Mouse (Mus musculus) midbrain, embryonic 12.5 days (tissue): Measurements from ENCODE around the gene Adck1. TPM values are rescaled to one million over a fixed set of nuclear protein-coding genes. Genes with fewer than 3 reads are reported as not detected.
"Not testable (repeated sequence)": the region's sequence is repeated elsewhere in the genome, so short reads cannot be mapped to it uniquely, and the experiment has no call there.

Experiments
- ATAC-seq: fragments of 200-750 bp; cut with Nextera tagmentation; 2 replicates; pipeline ENCODE4 v1.8.0; 2017; ENCODE audit warnings: low read depth, moderate TSS enrichment, moderate library complexity; ENCODE audit not compliant: low FRiP score
- H3K27ac ChIP-seq: fragments of 300-500 bp; sonication (generic); replicated peaks from 2 replicates; pipeline ENCODE4 v1.5.1; 2016; ENCODE audit warnings: mild to moderate bottlenecking
- H3K27me3 ChIP-seq: fragments of 300-500 bp; sonication (generic); 2 replicates; pipeline ENCODE4 v1.6.1; 2016; ENCODE audit warnings: mild to moderate bottlenecking
- H3K36me3 ChIP-seq: fragments of 300-500 bp; sonication (generic); 2 replicates; pipeline ENCODE4 v1.6.1; 2016
- H3K4me1 ChIP-seq: fragments of 300-500 bp; sonication (generic); 2 replicates; pipeline ENCODE4 v1.6.1; 2016
- H3K4me2 ChIP-seq: fragments of 300-500 bp; sonication (generic); replicated peaks from 2 replicates; pipeline ENCODE4 v1.6.1; 2016; ENCODE audit warnings: mild to moderate bottlenecking, moderate library complexity
- H3K4me3 ChIP-seq: fragments of 300-500 bp; sonication (generic); 2 replicates; pipeline ENCODE4 v1.5.1; 2016; ENCODE audit warnings: mild to moderate bottlenecking
- H3K9ac ChIP-seq: fragments of 300-500 bp; sonication (generic); replicated peaks from 2 replicates; pipeline ENCODE4 v1.6.1; 2016; ENCODE audit warnings: mild to moderate bottlenecking, moderate library complexity
- H3K9me3 ChIP-seq: fragments of 300-500 bp; sonication (generic); 2 replicates; pipeline ENCODE4 v1.6.1; 2016; ENCODE audit warnings: mild to moderate bottlenecking
- WGBS: fragments of 180-500 bp; shearing (Covaris S2); methylation state at CpG from one replicate; pipeline ENCODE4 v1.1.7; 2016; 5-methylcytosine and 5-hydroxymethylcytosine counted together
- polyA plus RNA-seq: library from polyadenylated mRNA; unstranded; fragments of >200 nt; fragmentation: Nextera tagmentation; extraction: Ambion mirVana; gene quantifications from 2 replicates; pipeline ENCODE4 v1.2.1, GENCODE M21; 2016

Gene Adck1
- polyA plus RNA-seq, 1 experiment from 2014 or later: 19.0 TPM

DNA sequence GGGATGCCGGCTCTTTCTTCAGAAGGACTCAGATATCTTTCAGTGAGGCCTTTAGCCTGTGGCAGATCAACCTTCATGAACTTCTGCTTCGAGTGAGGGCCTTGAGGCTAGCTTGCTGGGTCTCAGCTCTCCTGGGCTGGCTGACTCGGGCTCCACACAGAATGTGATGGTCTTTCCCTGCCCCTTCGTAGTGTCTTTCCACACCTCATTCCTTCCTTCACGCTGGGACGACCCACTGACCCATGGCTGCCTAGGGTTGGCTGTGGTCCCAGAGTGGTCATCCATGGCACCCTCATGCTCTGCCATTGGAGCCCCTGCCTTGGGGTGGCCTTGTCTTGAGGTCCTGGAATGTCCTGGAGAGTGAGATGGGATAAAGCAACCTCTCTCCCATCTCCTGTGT, 100.7 kb downstream of the Adck1 start:
- no peaks in the 10 kb centered on the region for H3K27me3 ChIP-seq
- no peaks in the 10 kb centered on the region for H3K9me3 ChIP-seq
- H3K36me3 ChIP-seq: 0 out of 2 replicates have a peak, but pooled peaks cover 4% of the 10 kb centered on the region
- no peak overlapping the region for H3K4me2 ChIP-seq
- no peaks in the 10 kb centered on the region for H3K4me1 ChIP-seq
- ATAC-seq: no peak
- no peak overlapping the region for H3K4me3 ChIP-seq
- 88% methylated on average over 6 of the region's 6 CpGs for WGBS
- H3K9ac ChIP-seq: no peak overlapping the region
- H3K27ac ChIP-seq: no peak overlapping the region

DNA sequence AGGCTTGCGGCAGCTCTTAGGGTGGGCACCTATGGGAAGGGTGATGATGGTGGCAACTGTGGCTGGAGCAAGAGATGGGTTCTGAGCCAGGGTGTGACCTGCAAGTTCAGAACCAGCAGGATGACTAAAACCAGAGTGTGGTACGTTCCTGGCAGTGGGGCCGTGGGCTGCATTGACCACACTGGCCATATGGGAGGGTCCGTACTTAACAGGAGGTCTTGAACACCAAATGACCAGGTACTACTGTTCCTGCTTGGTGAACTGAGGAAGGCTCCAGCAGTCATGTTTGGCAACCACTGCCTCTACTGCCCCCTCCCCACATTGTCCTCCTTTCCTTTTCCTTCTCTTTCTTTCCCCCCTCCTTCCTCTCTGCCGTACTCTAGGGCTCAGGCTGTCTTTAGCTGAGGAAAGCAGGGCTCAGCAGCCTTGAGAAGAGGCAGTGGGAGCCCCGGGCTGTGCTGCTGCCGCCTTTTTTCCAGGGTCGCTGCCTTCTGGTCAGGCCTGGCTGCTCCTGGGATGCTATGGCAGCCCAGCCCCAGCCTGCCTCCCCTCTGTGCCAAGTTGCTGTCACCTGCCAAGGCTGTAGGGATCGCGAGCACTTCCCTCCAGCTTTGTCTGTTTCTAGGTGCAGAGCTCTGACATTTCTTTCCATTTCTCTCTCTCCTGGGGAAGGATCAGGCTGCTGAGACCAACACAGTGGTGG, 103.4 kb downstream of the Adck1 start:
- no peaks in the 10 kb centered on the region for H3K4me1 ChIP-seq
- H3K9me3 ChIP-seq: no peaks in the 10 kb centered on the region
- ATAC-seq: peak; percentile 23; the same call in 1 of the 2 replicates
- H3K9ac ChIP-seq: no peak overlapping the region
- no peak overlapping the region for H3K4me3 ChIP-seq
- H3K27me3 ChIP-seq: no peaks in the 10 kb centered on the region
- H3K4me2 ChIP-seq: no peak overlapping the region
- 0 out of 2 replicates have a peak, but pooled peaks cover 4% of the 10 kb centered on the region for H3K36me3 ChIP-seq
- 73% methylated on average over 10 of the region's 10 CpGs for WGBS
- no peak overlapping the region for H3K27ac ChIP-seq

DNA sequence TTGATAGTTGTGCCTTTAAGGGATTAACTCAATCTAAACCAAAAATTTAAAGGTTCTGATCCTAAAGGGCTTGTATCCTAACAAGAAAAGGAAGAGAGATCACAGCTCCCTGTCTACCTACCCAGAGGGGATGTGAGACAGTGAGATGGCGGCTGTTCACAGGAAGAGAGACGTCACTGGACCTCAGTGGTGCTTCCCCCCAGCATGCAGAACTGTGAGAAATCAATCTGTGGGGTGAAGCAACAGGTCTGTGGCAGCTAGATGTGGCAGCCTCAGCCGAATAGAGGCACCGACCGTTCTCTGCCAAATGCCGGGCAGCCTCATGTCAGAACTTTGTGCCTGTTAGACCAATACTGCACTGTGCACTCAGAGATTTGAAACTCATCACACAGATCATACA, 106.4 kb downstream of the Adck1 start:
- no peaks in the 10 kb centered on the region for H3K36me3 ChIP-seq
- no peak overlapping the region for H3K4me2 ChIP-seq
- no peaks in the 10 kb centered on the region for H3K9me3 ChIP-seq
- no peak overlapping the region for H3K4me3 ChIP-seq
- WGBS: 88% methylated on average over 6 of the region's 6 CpGs
- no peak overlapping the region for H3K27ac ChIP-seq
- H3K27me3 ChIP-seq: no peaks in the 10 kb centered on the region
- H3K4me1 ChIP-seq: no peaks in the 10 kb centered on the region
- ATAC-seq: no peak
- H3K9ac ChIP-seq: no peak overlapping the region

DNA sequence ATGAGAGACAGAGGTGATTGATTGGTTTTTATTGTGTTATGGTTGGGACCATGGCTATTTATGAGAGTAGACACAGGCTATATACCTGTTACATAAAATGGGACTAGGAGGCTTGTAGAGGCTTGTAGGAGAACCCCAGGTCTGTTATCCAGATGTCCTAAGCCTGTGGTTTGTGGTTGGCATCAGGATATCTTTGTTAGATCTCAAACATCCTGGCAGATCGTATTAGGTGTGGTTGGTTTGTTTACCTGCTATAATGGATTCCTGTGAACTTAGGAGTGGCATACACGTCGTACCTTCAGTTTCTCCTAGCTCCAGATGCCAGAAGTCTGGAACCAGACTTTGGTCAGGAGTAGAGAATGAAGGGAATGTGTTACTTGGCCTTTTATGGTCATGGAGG, 106.9 kb downstream of the Adck1 start:
- no peak overlapping the region for H3K4me3 ChIP-seq
- no peak overlapping the region for H3K4me2 ChIP-seq
- H3K27ac ChIP-seq: no peak overlapping the region
- H3K27me3 ChIP-seq: no peaks in the 10 kb centered on the region
- H3K36me3 ChIP-seq: no peaks in the 10 kb centered on the region
- H3K4me1 ChIP-seq: no peaks in the 10 kb centered on the region
- no peaks in the 10 kb centered on the region for H3K9me3 ChIP-seq
- no peak overlapping the region for H3K9ac ChIP-seq
- WGBS: 80% methylated on average over 3 of the region's 3 CpGs
- no peak for ATAC-seq

DNA sequence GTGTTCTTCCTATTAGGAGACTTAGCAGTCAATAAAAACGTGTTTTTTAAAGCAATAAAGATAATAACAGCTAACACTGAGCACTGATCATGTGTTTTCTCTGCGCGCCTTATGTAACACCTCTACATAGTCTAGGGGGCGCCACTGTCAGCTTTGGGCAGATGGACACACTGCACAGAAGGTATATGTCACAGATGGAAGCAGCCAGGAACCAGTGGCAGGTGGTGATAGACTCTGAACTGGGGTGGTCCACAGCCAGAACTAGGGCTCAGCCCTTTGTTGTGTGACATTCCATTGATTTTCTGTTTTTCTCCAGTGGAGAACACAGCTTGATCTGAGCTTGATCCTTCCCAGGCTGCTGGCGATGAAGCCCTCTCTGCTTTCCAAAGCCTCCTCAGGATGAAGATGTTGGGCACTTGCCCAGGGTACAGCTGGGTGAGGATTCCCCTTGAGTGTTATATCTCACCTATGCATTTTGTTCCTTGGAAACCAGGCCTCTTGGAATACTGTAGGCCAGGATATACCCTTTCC, 107.6 kb downstream of the Adck1 start:
- H3K27ac ChIP-seq: no peak overlapping the region

DNA sequence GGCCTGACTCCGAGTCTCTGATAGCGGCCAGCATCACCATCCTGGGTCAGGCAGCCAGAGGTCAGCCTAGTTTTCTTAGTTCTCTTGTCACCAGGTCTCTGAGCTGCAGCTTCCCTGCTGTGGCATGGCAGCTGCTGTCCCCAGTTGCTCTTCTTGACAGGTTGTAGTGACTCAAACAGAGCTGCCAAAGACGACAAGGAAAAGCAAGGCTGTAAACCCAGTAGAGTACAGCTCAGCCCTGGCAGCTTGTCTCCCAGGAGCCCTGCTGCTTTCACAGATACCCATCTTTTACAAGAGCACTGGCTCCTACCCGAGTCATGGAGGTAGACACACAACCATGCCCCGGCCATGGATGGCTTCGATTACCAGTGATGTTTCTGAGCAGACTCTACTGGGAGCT, 108.3 kb downstream of the Adck1 start:
- Histone ChIP-seq H3K27me3 (no peaks in the 10 kb centered on the region), H3K4me3 (no peak overlapping the region), H3K4me2 (no peak overlapping the region), H3K27ac (no peak overlapping the region), H3K36me3 (no peaks in the 10 kb centered on the region), H3K4me1 (no peaks in the 10 kb centered on the region), H3K9me3 (no peaks in the 10 kb centered on the region), H3K9ac (no peak overlapping the region)
- WGBS: 72% methylated on average over 6 of the region's 6 CpGs
- no peak for ATAC-seq

More for the DNA sequence above, 107.6 kb downstream of the Adck1 start:
- no peak for ATAC-seq
- Histone ChIP-seq H3K36me3 (no peaks in the 10 kb centered on the region), H3K9ac (no peak overlapping the region), H3K4me1 (no peaks in the 10 kb centered on the region), H3K27me3 (no peaks in the 10 kb centered on the region), H3K9me3 (no peaks in the 10 kb centered on the region), H3K4me3 (no peak overlapping the region), H3K4me2 (no peak overlapping the region)
- WGBS: 65% methylated on average over 5 of the region's 5 CpGs

DNA sequence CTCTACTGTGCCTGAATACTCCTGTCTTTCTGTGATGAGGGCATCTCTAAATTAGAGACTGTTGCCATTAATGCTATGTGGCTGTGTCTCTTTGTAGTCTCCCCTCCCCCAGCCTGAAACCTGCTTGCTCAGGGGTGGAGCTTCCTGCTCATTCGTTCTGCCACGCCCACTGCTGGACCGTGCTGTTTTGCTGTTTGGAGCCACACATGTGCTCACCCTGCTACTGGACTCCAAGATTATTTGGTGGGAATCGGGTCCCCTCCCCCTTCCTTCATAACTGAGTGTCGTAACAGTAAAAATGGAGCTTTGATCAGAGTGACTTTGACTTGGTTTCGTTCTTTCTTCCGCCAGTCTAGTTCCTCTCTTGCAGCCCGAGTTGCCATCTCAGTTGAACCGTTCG, 111.5 kb downstream of the Adck1 start:
- ATAC-seq, H3K4me2 ChIP-seq, H3K9me3 ChIP-seq, H3K4me1 ChIP-seq, H3K36me3 ChIP-seq, H3K27me3 ChIP-seq, H3K4me3 ChIP-seq, H3K9ac ChIP-seq, H3K27ac ChIP-seq: not testable (repeated sequence)
- 66% methylated on average over 10 of the region's 10 CpGs for WGBS

DNA sequence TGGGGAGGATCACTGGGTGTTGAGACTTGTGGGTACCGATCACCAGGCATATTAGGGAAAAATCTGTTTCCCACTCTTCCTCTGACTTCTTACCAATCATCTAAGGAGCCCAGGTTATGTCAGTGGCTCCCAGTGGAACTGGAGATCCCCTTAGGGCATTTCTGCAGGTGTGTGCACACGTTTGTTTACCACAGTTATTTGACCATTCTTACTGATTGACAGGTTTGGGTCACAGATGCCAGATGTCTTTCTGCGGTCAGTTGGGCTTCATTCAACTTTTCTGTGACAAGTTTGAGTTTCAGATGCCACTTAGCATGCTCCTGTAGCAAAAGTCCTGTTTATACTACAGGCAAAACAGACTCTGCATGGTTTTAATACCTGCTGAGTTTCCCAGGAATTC, 112.5 kb downstream of the Adck1 start:
- no peak overlapping the region for H3K4me3 ChIP-seq
- H3K36me3 ChIP-seq: no peaks in the 10 kb centered on the region
- no peak overlapping the region for H3K4me2 ChIP-seq
- no peak for ATAC-seq
- H3K27ac ChIP-seq: no peak overlapping the region
- no peaks in the 10 kb centered on the region for H3K4me1 ChIP-seq
- no peaks in the 10 kb centered on the region for H3K9me3 ChIP-seq
- WGBS: 88% methylated on average over 3 of the region's 3 CpGs
- H3K27me3 ChIP-seq: no peaks in the 10 kb centered on the region
- no peak overlapping the region for H3K9ac ChIP-seq

DNA sequence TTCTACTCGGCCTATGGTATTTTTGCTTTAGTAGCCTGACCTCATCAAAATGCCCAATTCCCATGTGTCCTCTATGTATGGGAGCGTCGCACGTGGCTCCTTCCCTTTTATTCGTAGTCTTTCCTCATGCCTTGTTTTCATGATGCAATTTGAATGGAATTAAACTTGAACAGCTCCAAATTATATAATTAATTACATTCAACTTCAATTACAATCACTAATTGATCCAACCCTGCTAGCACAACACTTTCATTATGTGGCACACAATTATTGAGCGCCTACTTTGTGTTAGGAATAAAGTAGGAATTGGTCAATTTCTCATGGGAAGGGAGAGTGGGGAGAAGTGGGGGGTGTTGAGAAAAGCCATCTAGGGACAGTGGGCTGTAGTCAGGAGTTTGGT, 113.4 kb downstream of the Adck1 start:
- Histone ChIP-seq H3K9ac (no peak overlapping the region), H3K27ac (no peak overlapping the region), H3K4me2 (no peak overlapping the region), H3K27me3 (no peaks in the 10 kb centered on the region), H3K36me3 (no peaks in the 10 kb centered on the region), H3K4me3 (no peak overlapping the region), H3K9me3 (no peaks in the 10 kb centered on the region), H3K4me1 (no peaks in the 10 kb centered on the region)
- WGBS: 86% methylated on average over 6 of the region's 6 CpGs
- no peak for ATAC-seq

DNA sequence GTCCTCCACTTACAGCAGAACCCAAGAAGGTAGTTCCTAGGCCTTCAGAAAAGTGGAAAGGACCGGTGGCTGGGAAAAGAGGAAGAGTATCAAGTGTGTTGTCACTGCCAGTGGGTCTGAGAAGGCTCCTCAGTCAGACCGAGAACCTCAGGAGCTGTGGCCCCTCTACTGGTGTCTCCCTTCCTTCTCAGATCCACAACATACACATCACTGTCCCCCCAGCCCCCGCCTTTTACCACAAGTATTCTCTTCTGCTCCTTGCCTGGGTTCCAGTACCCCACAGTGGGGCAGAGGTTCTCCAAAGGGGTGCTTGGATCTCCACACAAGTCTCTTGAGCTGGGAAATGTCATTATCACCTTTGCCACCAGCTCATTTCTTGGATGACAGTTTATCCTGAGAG, 115.5 kb downstream of the Adck1 start:
- WGBS: 89% methylated on average over 3 of the region's 3 CpGs
- ATAC-seq: no peak
- no peaks in the 10 kb centered on the region for H3K4me1 ChIP-seq
- no peaks in the 10 kb centered on the region for H3K36me3 ChIP-seq
- H3K27me3 ChIP-seq: no peaks in the 10 kb centered on the region
- H3K4me2 ChIP-seq: no peak overlapping the region
- no peak overlapping the region for H3K27ac ChIP-seq
- H3K9me3 ChIP-seq: no peaks in the 10 kb centered on the region
- H3K4me3 ChIP-seq: no peak overlapping the region
- H3K9ac ChIP-seq: no peak overlapping the region

DNA sequence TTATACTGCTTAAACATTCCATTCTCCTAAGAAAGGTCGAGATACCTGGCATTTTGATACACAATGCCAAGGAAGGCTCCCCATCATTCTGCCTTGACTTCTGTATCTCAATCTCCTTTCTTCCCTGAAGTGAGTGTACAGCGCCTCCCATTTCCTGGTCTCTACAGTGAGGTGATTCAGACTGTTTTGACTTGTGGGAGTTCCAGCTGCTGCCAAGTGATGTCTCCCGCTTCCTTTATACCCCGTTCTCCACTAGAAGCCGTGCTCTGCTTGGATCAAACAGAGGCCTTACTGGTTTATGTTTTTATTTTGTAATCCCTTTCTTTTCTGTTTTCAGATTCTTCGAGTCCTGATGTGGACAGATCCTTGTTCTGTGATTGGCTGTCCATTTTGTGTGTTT, 116.3 kb downstream of the Adck1 start:
- ATAC-seq: no peak
- no peak overlapping the region for H3K4me3 ChIP-seq
- no peaks in the 10 kb centered on the region for H3K4me1 ChIP-seq
- H3K9me3 ChIP-seq: no peaks in the 10 kb centered on the region
- H3K9ac ChIP-seq: no peak overlapping the region
- WGBS: 84% methylated on average over 6 of the region's 6 CpGs
- H3K36me3 ChIP-seq: no peaks in the 10 kb centered on the region
- H3K27ac ChIP-seq: no peak overlapping the region
- H3K4me2 ChIP-seq: no peak overlapping the region
- H3K27me3 ChIP-seq: no peaks in the 10 kb centered on the region

DNA sequence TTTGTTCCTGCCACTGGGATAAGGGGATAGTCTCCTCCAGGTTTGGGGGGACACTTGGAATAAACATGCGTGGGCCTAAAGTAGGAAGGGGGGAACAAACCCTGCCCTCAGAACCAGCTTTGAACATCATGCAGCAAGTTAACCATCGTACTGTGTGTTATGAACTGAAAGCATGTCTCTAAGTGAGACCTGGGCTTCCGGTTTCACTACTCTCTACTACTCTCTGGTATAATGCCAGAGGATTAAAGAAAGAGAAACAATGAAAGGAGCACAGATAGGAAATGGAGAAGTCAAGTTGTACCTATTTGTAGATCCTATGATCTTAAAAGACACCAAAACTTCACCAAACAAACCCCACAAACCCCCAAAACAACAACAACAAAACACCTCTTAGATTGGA, 121.3 kb downstream of the Adck1 start:
- Histone ChIP-seq H3K9ac (no peak overlapping the region), H3K4me3 (no peak overlapping the region), H3K36me3 (no peaks in the 10 kb centered on the region), H3K27ac (no peak overlapping the region), H3K27me3 (no peaks in the 10 kb centered on the region), H3K9me3 (no peaks in the 10 kb centered on the region), H3K4me1 (no peaks in the 10 kb centered on the region), H3K4me2 (no peak overlapping the region)
- no peak for ATAC-seq
- 83% methylated on average over 3 of the region's 3 CpGs for whole genome bisulfite sequencing

DNA sequence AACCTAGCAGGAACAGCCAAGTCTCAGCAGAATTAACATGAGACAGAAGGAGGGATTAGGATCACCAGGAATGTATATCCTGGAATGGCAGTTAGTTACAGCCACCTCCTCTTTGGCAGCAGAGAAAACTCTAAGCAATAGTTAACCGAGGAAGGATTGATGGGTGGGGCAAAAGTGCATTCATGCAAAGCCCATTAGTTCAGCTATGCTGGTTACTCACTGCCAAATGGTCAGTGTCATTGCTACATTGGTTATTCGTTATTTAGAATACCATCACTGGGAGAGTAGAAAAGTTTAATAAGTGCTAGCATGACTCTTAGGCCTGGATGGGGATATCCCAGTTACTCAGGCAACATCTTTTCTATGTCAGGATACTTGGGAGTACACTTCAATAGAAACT, 130.5 kb downstream of the Adck1 start:
- H3K9ac ChIP-seq: no peak overlapping the region
- 60% methylated on average over 2 of the region's 2 CpGs for WGBS
- H3K4me2 ChIP-seq: no peak overlapping the region
- no peaks in the 10 kb centered on the region for H3K27me3 ChIP-seq
- H3K9me3 ChIP-seq: no peaks in the 10 kb centered on the region
- no peaks in the 10 kb centered on the region for H3K4me1 ChIP-seq
- no peak for ATAC-seq
- no peak overlapping the region for H3K4me3 ChIP-seq
- no peak overlapping the region for H3K27ac ChIP-seq
- H3K36me3 ChIP-seq: no peaks in the 10 kb centered on the region
